Mouse (Mus musculus) cerebellum, postnatal 14 days (tissue): Measurements from ENCODE around the gene Mob3c.

ENCODE experiments used
- DNase-seq, 2 experiments: peaks; one replicate each; pipeline ENCODE4 v3.0.0; 2021; ENCODE audit warnings: mixed read lengths in 2 of 2

Gene Mob3c

DNA sequence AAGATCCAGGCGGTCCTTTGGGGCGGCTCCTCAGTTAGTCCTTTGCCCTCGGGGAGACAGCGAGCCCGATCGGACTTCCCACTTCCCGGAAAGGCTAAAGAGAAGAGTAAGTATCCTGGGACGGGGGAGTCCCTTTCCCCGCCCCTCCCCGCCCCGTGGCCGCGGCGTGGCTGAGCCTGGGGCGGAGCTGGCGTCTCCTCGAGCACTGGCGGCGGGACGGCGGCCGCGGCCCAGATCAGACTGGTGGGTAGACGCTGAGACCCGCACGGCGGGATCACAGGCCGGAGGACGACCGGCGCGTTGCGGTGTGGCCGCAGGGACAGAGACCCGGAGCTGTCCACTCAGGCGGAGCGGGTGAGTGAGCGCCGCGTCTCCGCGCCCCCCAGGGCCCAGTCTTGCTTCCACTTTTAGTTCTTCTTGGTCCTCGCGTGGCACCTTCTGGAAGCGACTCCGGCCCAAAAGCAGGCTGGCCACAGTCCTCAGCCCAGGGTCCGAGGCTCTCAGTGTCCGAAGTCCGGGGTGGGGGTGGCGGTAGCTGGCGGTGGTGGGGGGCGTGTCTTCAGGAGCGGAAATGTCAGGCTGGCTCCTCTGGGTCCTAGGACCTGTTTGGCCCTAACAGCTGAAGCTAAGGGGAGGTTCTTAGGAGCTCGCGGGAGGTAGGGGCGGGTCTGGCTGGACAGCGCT, at the start of gene Mob3c:
TSS of gene Mob3c (plus strand) at position 205 of the 684 bp plus-strand sequence.
- DNase-seq, result peak; percentile 74 to 80

- DNase-seq, result no peak
These were observed 47.6 kb upstream of the Mob3c start for GRCm38 (mm10) chr4:115780269-115780668.

DNA sequence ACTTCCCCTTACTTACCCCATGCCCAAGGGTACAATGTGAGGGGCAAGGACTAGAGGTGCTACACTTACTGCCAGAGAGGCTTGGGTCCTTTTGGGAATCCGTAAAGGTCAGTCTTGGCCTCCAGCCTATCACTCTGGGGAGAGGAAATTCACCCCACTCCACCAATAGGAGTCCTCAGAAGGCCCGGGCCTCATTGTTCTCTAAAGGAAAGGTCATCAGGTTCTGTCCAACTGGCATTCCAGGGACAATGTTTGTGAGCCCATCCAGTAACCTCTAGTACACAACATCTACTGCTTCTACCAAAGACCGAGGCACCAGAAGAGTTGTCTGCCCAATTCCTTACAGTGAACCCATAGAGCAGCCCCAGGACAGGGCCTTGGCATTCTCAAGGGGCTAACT, 47.0 kb upstream of the Mob3c start, which contains the start of gene Tex38:
TSS of gene Tex38 (minus strand) at position 101 of the 400 bp plus-strand sequence.
- no peak for DNase-seq

DNA sequence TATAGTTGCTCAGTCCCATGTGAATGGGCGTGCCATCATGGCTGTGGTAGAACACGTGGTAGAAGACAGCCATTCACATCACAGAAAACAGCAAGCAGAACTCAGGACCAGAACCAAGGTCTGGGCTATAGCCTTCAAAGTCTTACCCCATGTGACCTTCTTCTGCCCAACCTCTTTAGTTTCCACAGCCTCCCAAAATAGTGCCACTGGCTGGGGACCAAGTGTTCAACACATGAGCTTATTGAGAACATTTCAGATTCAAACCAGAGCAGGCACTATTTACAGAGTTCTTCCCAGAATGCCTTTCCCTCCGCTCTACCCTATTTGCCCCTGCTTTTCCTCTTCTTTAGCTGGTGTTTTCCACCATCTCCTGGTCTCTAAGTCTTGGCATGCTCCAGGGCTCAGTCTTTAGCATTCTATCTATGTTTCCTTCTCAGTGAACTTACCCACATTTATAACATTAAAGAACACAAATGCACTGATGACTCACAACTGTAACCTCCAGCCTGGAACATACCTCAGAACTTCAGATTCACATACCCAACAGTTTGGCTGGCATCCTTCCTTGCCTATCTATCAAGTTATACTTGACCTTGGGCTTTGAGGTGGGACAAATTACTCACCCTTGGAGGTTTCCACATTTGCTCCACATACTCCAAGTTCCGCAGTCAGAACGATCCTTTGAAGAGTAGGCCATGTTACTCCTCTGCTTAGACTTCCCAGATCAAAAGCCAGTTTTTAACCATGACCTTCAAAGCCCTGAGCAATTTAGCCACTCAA, 45.7 kb upstream of the Mob3c start:
- no peak for DNase-seq

DNA sequence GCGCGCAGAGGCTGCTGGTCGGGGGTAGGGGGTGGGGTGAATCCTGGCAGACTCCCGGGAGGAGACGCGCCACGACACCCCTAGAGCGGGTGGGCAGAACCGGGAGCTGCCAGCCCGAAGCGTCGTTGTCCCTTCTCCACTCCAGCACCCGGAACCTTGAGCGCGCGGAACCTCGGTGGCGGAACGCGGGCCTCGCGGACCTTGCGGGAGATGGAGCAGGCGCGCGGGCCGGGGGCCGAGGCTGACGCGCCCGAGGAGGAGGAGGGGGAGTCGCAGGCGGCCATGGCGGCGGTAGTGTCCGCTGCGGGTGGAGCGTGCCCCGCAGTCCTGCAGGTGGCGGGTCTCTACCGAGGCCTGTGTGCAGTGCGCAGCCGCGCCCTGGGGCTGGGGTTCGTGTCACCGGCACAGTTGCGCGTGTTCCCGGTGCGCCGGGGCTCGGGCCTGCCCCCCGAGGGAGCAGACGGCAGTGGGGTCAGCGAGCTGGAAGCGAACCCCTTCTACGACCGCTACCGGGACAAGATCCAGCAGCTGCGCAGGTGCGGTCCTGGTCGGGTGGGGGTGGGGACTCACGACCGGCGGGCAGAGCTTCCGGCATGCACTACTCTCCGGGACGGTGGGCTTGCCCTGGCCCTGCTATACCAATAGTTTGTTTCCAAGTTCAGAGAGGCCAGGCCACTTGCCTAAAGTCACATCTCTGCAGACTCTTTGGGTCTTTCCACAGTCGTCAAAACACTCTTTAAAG, 43.0 kb upstream of the Mob3c start, which contains the start of gene Atpaf1:
TSS of gene Atpaf1 (plus strand) at position 44 of the 742 bp plus-strand sequence.
- DNase-seq, result peak; percentile 89 to 91

DNA sequence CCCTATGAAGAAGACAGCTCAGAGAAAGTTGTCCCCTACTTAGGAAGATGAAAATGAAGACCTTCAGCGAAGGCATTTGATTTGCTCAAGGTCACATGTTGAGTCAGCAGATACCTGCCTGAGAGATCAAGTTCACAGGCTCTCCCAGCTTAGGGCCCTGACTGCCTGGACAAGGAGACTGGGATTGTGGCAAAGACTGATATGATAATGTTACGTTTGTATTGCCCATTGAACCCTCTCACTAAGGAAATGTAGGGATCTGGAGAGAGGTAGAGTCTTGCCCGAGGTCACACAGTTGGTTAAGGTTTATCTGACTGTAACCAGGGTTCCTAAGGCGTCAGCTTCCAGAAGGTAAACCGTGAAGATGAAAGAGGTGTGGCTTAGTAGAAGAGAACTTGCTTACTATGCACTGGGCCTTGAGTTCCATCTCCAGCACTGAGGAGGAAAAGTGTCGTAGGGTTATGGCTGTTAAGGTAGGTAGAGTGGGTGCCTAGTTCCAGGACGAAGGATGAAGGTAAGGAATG, 42.3 kb upstream of the Mob3c start:
- DNase-seq, result no peak

DNA sequence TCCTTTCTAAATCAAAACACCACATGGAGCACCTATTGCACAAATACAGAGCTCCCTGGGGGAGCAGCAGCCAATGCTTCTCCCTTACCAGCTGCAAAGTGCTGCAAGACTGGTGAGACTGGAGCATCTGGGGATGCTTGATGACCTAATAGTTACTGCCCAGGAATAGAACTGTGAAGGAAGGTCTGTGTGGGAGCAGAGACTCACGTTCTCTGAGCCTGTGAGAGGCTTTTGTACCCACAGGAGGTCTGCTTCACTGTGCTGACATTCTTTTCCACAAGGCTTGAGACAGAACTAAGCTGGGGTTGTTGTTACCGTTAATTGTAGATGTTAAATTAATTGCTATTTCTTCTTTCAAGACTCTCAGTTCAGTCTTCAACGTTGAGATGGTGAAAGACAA, 37.0 kb upstream of the Mob3c start:
- DNase-seq, result no peak

DNA sequence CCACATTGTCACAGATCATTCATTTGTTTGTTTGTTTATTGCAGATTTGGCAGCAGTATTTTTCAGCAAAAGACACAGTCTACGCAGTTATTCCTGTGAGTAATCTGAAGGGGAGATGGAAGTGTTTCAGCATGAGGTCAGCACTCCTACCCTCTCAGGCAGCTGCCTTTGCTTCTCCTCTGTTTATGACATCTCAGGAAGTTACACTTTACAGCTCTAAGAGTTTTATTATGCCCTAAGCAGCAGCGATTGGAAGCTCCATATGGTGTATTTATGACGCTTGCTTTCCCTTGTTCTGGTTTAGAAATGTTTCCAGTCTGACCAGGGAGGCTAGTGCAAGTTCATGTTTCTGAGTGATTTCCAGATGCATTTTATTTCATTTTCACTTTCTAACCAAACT, 32.5 kb upstream of the Mob3c start:
- no peak for DNase-seq

DNA sequence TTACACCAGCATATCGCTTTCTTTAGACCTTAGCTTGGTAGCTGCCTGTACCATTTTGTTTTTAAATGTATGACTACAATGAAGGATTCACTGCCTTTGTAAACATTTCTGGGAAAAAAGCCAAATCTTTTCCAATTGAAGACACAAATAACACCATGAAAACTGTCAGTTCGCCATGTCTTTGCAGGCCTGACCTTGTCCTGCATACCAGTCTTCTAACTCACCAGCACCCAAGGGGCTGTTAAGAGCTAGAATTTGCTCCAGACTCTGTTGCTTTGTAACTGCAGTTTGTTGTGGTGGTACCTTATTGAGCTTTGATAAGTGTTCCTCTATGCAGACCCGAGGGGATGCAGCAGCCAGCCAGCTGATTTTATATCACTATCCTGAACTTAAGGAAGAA, 27.9 kb upstream of the Mob3c start:
- no peak for DNase-seq

DNA sequence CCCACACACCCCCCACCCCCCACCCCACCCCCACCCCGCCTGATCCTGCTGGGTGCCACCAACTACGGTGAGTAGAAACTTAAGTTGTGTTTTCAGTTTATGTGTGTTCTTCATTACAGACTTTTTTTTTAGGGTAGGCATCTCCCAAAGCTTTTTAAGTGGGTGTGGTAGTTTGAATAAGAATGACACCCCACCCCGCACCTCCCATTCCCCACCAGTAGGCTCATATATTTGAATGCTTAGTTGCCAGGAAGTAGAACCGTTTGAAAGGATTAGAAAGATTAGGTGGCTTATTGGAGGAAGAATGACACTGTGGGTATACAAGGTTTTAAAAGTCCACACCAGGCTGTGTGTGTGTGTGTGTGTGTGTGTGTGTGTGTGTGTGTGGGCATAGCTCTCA, 15.6 kb upstream of the Mob3c start:
- DNase-seq, result no peak

DNA sequence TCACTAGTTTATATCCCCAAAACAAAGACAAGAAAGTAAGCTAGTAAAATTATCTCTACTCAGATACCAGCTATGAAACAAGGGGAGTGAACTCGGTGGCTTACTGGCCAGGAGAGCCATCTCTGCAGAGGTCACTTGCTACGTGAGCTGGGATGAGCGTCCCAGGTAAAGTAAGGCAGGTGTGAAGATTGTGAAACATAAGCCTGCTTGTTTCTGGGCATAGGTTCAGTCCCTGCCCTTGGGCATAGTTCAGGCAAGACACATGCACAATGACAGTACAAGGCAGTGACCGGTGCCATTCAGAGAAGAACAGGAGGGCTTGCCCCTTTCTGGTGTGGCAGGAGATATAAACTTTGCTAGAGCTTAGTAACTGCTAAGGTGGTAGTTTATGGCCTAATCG, 12.3 kb upstream of the Mob3c start:
- no peak for DNase-seq

- no peak for DNase-seq
These were observed 7.7 kb upstream of the Mob3c start for GRCm38 (mm10) chr4:115820199-115820598.

GRCm38 (mm10) chr4:115820944-115821343, 6.9 kb upstream of the Mob3c start:
- no peak for DNase-seq

DNA sequence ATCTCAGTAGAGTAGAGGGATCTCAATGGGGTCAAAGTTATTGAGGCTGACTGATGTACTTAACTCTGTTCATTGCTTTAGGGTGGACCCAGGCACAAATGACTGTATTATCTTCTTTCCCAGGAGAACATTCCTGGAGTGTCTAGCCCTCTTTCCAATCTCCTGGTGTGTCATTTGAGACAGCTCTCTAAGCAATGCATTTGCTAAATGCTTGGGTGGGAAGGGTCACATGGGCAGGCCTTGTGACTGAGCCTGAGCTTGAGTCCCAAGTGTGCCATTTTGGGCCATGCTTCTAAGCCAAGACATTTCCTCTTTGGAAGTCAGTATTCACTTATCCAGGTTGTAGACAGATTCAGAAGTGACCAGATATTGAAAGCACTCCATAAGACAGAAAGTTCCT, 6.5 kb upstream of the Mob3c start:
- DNase-seq, result no peak

DNA sequence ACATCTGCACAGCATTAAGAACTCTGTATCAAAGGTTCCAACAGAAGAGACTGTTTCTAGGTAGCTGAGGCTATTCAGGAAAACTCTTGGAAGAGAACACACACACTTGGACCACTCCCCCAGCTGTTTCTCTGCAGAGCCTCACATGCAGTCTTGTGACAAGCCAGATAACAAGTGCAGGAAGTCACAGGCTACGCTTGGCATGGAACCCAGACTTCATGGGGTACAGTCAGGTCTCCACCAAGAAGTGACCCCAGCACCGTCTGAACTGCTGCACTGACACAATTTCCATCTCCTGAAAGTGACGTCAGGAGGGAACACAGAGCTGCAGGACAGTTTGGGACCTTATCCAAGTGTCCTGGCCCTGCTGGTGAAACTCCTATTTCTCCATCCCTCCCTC, 6.0 kb upstream of the Mob3c start:
- DNase-seq, result no peak

DNA sequence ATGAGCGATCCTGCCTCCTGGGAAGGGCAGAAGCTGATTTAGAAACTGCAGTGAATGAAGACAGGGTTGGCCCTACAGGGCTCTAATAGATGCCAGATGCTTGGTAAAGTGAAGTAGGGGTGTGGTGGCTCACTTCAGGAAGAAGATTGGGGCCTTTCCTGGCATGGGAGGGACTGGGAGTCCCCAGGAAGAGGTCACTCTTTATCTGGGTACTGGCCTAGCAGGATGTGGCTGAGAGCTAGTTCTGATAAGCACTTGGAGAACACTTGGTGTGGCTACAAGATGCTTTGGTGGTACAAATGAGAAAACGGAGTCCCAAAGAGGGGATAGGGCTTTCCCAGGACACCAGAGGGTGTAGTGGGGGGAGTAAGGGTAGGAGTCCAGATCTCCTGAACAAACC, 3.7 kb upstream of the Mob3c start:
- no peak for DNase-seq

GRCm38 (mm10) chr4:115825271-115825670, 2.6 kb upstream of the Mob3c start:
- no peak for DNase-seq

DNA sequence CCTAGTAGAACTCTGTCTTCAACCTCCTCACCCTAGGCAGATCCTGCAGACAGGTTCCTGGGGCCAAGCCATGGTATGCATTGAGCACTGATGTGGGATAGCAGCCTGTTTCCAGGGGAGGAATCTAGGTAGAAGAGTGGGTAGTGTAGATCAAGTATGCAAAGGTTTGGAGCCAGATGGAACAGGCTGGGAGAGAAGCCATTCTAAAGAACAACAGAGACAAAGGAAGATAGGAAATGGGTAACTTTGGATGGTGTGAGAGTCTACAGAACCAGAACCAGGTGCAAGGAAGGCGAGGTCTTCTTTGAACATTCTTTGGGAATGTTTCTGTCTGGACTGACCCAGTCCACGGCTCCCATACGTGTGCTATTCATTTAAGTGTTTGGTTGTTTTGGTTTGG, 826 bp upstream of the Mob3c start:
- DNase-seq, result no peak

GRCm38 (mm10) chr4:115827535-115827887, 381 bp upstream of the Mob3c start:
- no peak for DNase-seq

GRCm38 (mm10) chr4:115828572-115828902, 645 bp downstream of the Mob3c start:
- DNase-seq, result no peak

GRCm38 (mm10) chr4:115830491-115830890, 2.6 kb downstream of the Mob3c start:
- no peak for DNase-seq

GRCm38 (mm10) chr4:115831221-115831620, 3.3 kb downstream of the Mob3c start:
- no peak for DNase-seq

- no peak for DNase-seq
These were observed 4.1 kb downstream of the Mob3c start for GRCm38 (mm10) chr4:115832040-115832439.

DNA sequence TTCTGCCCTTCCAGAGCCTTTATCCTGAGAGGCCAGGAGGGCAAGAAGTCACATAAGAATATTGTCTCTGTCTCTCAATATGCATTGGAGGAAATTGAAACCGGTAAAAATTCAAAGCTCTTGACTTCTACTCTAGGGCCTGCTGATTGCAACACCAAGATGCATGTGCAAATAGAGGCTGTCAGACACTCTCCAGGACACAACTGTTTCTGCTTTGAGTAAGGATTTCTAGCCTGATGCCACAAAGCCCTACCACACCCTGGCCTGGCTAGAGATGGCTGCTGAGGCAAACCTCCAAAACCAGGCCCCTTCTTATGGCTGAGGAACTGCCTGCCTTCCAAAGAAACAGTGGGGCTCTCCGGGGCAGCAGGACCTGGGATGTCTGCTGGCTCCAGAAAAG, 7.7 kb downstream of the Mob3c start:
- DNase-seq, result no peak
